Mouse (Mus musculus) erythroblast, embryonic 14.5 days (primary cell): ENCODE data around the gene Myt1l.

Experiments
- GATA1 ChIP-seq: IDR thresholded peaks from 2 replicates; pipeline ENCODE4 v1.6.1; 2012; ENCODE audit warnings: low read length, inconsistent platforms, mixed read lengths
- TAL1 ChIP-seq: IDR thresholded peaks from 3 replicates; pipeline ENCODE4 v1.6.1; 2012; ENCODE audit warnings: low read length, inconsistent platforms, mixed read lengths

GRCm38 (mm10) chr12:29934120-29934581 lies 406.0 kb downstream of the Myt1l start:
- no peak for TF ChIP-seq TAL1
- no peak for TF ChIP-seq GATA1
